Mouse (Mus musculus): ENCODE measurements around the gene Fgfbp3. TPM values are rescaled to one million over a fixed set of nuclear protein-coding genes. Genes with fewer than 3 reads are reported as not detected.
"Not testable (repeated sequence)": the region's sequence is repeated elsewhere in the genome, so short reads cannot be mapped to it uniquely, and the experiment has no call there.

The Fgfbp3 gene
- polyA plus RNA-seq, 1 experiment, result 2.1 TPM

DNA sequence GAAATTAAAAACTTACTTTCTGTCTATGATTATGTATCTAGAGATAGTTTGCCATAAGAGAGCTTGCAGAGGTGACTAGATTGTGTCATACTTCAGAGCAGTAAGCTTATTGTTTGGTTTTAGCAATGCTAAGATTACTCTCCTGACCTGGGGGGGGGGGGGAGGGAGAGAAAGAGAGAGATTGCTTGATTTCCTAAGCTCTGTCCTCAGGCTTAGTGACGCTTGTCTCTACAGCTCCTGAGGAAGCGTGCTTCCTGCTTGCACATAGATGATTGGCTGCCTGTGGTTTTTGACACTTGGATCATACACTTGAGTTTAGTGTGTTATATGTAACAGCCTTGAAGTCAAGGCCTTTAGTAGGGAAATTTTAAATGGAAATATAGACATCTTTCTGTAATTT lies 44.8 kb downstream of the Fgfbp3 start:
- DNase-seq, result no peak
- Histone ChIP-seq H3K27ac (ENCODE audit: insufficient read depth, low read depth, low read length) (no peak overlapping the region), H3K4me3 (ENCODE audit: insufficient read depth, low read depth, low read length) (no peak overlapping the region), H3K27me3 (replicated peaks; ENCODE audit: control insufficient read depth, insufficient read depth, low read length) (no peaks in the 10 kb centered on the region), H3K4me1 (ENCODE audit: control insufficient read depth, insufficient read depth, low read length) (no peaks in the 10 kb centered on the region), H3K36me3 (ENCODE audit: control insufficient read depth, insufficient read depth, low read length) (peaks cover 13% of the 10 kb centered on the region)
- 74% methylated on average over 2 of the region's 2 CpGs for WGBS
- no peak for TF ChIP-seq CTCF (conservative IDR thresholded peaks at IDR 0.05; ENCODE audit: insufficient read depth, insufficient read length, low read depth, low read length)
- no peak for TF ChIP-seq POLR2A (IDR thresholded peaks at IDR 0.05; ENCODE audit: low read depth, low read length)

DNA sequence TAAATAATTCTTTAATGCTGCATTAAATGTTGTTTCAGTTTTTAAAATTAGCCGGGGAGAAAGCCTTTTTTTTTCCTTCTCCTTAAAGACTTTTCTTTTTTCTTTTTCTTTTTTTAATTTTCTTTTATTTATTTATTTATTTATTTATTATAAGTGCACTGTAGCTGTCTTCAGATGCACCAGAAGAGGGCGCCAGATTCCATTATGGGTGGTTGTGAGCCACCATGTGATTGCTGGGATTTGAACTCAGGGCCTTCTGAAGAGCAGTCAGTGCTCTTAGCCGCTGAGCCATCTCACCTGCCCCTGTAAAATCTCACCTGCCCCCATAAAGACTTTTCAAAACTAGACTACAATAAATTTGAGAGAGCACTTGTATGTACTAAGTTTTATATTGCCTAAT lies 50.7 kb downstream of the Fgfbp3 start:
- H3K27me3 ChIP-seq (replicated peaks; ENCODE audit: control insufficient read depth, insufficient read depth, low read length); H3K4me1 ChIP-seq (ENCODE audit: control insufficient read depth, insufficient read depth, low read length); H3K4me3 ChIP-seq (ENCODE audit: insufficient read depth, low read depth, low read length); H3K27ac ChIP-seq (ENCODE audit: insufficient read depth, low read depth, low read length): not testable (repeated sequence)
- peak; percentile 14 for DNase-seq
- H3K36me3 ChIP-seq (ENCODE audit: control insufficient read depth, insufficient read depth, low read length), result peaks cover 13% of the 10 kb centered on the region
- 84% methylated on average over 3 of the region's 3 CpGs for WGBS

Other genes starting within 250 kb of the Fgfbp3 start
- gene Ppp1r3c, start 183.0 kb downstream of the Fgfbp3 start, polyA plus RNA-seq (2012; rRNA removed), result 3.0 and 4.6 TPM in 2 replicates
- 19.2 and 24.8 TPM in 2 replicates for gene Tnks2, start 85.4 kb downstream of the Fgfbp3 start, polyA plus RNA-seq (2012; rRNA removed)
- gene Btaf1, start 6.5 kb upstream of the Fgfbp3 start, polyA plus RNA-seq (2012; rRNA removed), result 4.5 and 5.1 TPM in 2 replicates